Mouse (Mus musculus) spleen, adult 2 months (tissue): ENCODE results near the gene Sgca.

Experiments used
- CTCF ChIP-seq: fragments of 200-500 bp; IDR thresholded peaks from 2 replicates; pipeline ENCODE4 v1.5.1; 2011; ENCODE audit warnings: mild to moderate bottlenecking, inconsistent platforms; ENCODE audit not compliant: insufficient read depth, insufficient read length, insufficient replicate concordance; ENCODE audit errors: extremely low read depth
- POLR2A ChIP-seq: fragments of 200-500 bp; IDR thresholded peaks from 2 replicates; pipeline ENCODE4 v1.6.1; 2011; ENCODE audit warnings: low read depth, low read length, inconsistent platforms

DNA sequence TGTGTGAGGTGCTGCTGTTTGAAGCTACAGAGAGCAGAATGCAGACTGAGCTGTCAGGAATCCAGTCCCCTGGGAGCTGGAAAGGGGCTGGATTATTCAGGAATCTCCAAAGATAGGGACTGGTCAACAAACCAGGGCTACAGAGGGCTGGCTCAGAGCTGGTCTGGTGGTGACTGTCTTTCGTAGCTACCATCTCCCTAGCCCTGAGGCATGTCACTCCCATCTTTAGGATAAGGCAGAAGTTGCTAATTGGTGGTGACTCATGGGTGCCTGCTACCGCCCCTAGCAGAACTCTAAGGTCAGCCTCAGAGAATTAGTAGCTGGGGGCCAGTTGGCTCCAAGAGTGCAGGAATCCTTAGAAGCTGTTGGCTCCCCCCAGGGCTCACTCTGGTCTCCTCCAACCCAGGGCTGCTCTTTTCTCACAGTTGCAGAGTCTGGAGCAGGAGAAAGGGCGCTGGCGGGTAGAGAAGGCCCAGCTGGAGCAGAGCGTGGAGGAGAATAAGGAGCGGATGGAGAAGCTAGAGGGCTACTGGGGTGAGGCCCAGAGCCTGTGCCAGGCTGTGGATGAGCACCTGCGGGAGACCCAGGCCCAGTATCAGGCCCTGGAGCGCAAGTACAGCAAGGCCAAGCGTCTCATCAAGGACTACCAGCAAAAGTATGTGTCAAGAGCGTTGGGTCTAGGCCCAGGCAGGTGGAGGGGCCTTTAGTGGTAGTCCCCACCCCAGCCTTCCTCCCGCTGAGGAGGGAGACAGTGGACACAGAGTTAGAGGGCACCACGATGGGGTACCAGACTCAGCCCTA, 28.2 kb upstream of the Sgca start:
- TF ChIP-seq POLR2A (no peak), CTCF (no peak)
